Mouse (Mus musculus): ENCODE results near the gene Ralgapa2. TPM values are rescaled to one million over a fixed set of nuclear protein-coding genes. Genes with fewer than 3 reads are reported as not detected.

Gene Ralgapa2
- total and polyA plus RNA-seq, 3 experiments = 9.2 to 9.6 TPM; not detected in 1

DNA sequence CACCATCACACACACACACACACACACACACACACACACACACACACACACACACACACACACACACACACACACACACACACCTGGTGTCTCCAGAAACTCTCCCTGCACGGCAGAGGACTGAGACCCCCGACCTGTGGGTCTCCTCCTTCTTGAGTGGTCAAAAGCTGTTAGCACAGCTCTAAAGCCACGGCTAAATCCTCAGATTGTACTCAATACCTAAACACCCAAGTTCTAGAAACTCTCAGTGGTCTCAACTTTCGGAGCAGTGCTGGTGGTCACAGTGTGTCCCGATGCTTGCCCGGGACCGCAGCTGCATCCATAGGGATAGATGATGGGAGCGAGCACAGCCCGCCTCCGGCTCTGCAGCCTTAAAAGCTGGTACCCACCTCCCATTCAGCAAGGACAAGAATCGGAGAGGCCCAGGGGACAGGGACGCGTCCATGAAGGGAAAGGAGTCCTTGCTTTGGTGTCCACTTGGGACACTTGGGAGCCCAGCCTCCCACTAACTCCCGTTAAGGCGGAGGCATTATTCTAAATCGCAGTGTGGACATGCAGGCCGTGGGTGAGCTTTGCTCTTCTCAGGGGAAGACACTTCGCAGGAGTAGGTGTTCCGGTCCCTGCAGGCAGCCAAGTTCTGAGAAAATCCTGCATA is 293.1 kb downstream of the Ralgapa2 start:
- H3K4me1 ChIP-seq (ENCODE audit: control insufficient read depth in 1 of 2, insufficient read depth in 2 of 2, low read length in 2 of 2) = peaks cover 3 to 7% of the 10 kb centered on the region in 2 experiments
- no peak overlapping the region for H3K9ac ChIP-seq (ENCODE audit: control insufficient read depth, low read depth, low read length, poor library complexity, severe bottlenecking)
- no peaks in the 10 kb centered on the region for H3K79me2 ChIP-seq (ENCODE audit: control insufficient read depth, insufficient read depth, low read length, poor library complexity)
- no peak overlapping the region for H3K4me3 ChIP-seq (ENCODE audit: control insufficient read depth in 1 of 2, insufficient read depth in 1 of 2, low read depth in 2 of 2, low read length in 2 of 2)
- H3K27ac ChIP-seq (ENCODE audit: control insufficient read depth, low read depth, low read length) = no peak overlapping the region
- no peak for DNase-seq (ENCODE audit: low read depth, low spot score)
- TF ChIP-seq NRF1 (IDR thresholded peaks at IDR 0.05; ENCODE audit: insufficient read depth, low read depth, low read length, poor library complexity, severe bottlenecking) (no peak), TAL1 (IDR thresholded peaks at IDR 0.05; ENCODE audit: low read length) (no peak), E2F4 (IDR thresholded peaks at IDR 0.05; ENCODE audit: borderline replicate concordance, low read depth, low read length) (no peak), ETS1 (IDR thresholded peaks at IDR 0.05; ENCODE audit: low read depth, low read length) (no peak), MXI1 (IDR thresholded peaks at IDR 0.05; ENCODE audit: low read depth, low read length) (no peak), POLR2AphosphoS5 (IDR thresholded peaks at IDR 0.05; ENCODE audit: borderline replicate concordance, low read depth, low read length) (no peak), GABPA (IDR thresholded peaks at IDR 0.05; ENCODE audit: low read depth, low read length) (no peak), MAZ (IDR thresholded peaks at IDR 0.05; ENCODE audit: low read depth, low read length) (no peak), ZKSCAN1 (IDR thresholded peaks at IDR 0.05; ENCODE audit: low read depth, low read length) (no peak), TBP (IDR thresholded peaks at IDR 0.05; ENCODE audit: low read depth, low read length) (no peak), MAFK (IDR thresholded peaks at IDR 0.05; ENCODE audit: borderline replicate concordance, low read depth, low read length) (no peak), CHD1 (IDR thresholded peaks at IDR 0.05; ENCODE audit: low read depth, low read length) (no peak), USF2 (IDR thresholded peaks at IDR 0.05; ENCODE audit: borderline replicate concordance in 1 of 2, insufficient read depth in 1 of 2, low read depth in 1 of 2, low read length in 2 of 2) (no peak), SMC3 (IDR thresholded peaks at IDR 0.05; ENCODE audit: low read depth, low read length) (no peak), MYB (IDR thresholded peaks at IDR 0.05; ENCODE audit: low read depth, low read length) (no peak), HCFC1 (IDR thresholded peaks at IDR 0.05; ENCODE audit: low read depth, low read length) (no peak), MAX (IDR thresholded peaks at IDR 0.05; ENCODE audit: low read length) (no peak), TCF12 (IDR thresholded peaks at IDR 0.05; ENCODE audit: low read depth, low read length) (no peak)
- peaks cover 0 to 5% of the 10 kb centered on the region in 2 experiments; a peak in 1 of 4 replicates for H3K36me3 ChIP-seq (ENCODE audit: control insufficient read depth in 1 of 2, insufficient read depth in 2 of 2, low read length in 2 of 2)
- no peaks in the 10 kb centered on the region for H3K27me3 ChIP-seq (ENCODE audit: control insufficient read depth in 1 of 2, insufficient read depth in 2 of 2, low read length in 2 of 2)
- no peaks in the 10 kb centered on the region for H3K9me3 ChIP-seq (replicated peaks; ENCODE audit: insufficient read depth, low read length)

DNA sequence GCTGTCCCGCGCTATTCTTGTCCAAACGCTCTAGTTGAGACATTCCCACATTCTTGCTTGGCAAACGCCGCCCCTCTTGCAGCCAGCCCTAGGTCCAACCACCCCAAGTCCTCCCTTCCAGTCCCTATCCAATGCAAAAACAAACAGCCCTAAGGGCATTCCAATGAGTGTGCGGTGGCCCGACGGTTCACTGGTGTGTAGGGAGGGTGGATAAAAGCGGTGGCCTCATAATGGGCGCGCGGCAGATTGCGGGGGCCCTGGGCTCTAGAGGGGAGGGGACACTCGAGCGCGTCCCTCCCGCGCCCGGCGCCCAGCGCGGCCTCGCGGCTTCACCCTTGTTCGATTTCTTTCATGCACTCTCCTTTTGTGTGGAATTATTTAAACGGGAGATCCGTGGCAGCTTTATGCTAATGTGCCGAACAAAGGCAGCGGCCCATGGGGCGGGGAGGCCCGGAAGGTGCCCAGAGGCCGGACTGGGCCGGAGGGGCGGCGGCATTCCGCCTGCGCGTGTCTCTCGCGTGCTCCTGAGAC is 293.9 kb downstream of the Ralgapa2 start:
- Histone ChIP-seq H3K9ac (ENCODE audit: control insufficient read depth, low read depth, low read length, poor library complexity, severe bottlenecking) (no peak overlapping the region), H3K4me3 (ENCODE audit: control insufficient read depth in 1 of 2, insufficient read depth in 1 of 2, low read depth in 2 of 2, low read length in 2 of 2) (no peak overlapping the region), H3K4me1 (ENCODE audit: control insufficient read depth in 1 of 2, insufficient read depth in 2 of 2, low read length in 2 of 2) (peaks cover 3 to 10% of the 10 kb centered on the region in 2 experiments), H3K36me3 (ENCODE audit: control insufficient read depth in 1 of 2, insufficient read depth in 2 of 2, low read length in 2 of 2) (peaks cover 0 to 5% of the 10 kb centered on the region in 2 experiments; a peak in 1 of 4 replicates), H3K9me3 (replicated peaks; ENCODE audit: insufficient read depth, low read length) (no peaks in the 10 kb centered on the region), H3K27ac (ENCODE audit: control insufficient read depth, low read depth, low read length) (no peak overlapping the region), H3K27me3 (ENCODE audit: control insufficient read depth in 1 of 2, insufficient read depth in 2 of 2, low read length in 2 of 2) (no peaks in the 10 kb centered on the region), H3K79me2 (ENCODE audit: control insufficient read depth, insufficient read depth, low read length, poor library complexity) (no peaks in the 10 kb centered on the region)
- no peak for DNase-seq (ENCODE audit: low read depth, low spot score)
- TF ChIP-seq TCF12 (IDR thresholded peaks at IDR 0.05; ENCODE audit: low read depth, low read length) = no peak
- TF ChIP-seq MXI1 (IDR thresholded peaks at IDR 0.05; ENCODE audit: low read depth, low read length) = no peak
- TF ChIP-seq TBP (IDR thresholded peaks at IDR 0.05; ENCODE audit: low read depth, low read length) = no peak
- TF ChIP-seq TAL1 (IDR thresholded peaks at IDR 0.05; ENCODE audit: low read length) = no peak
- no peak for TF ChIP-seq ZNF384 (IDR thresholded peaks at IDR 0.05; ENCODE audit: low read depth, low read length)
- TF ChIP-seq POLR2AphosphoS2 (IDR thresholded peaks at IDR 0.05; ENCODE audit: low read length) = no peak
- TF ChIP-seq CHD1 (IDR thresholded peaks at IDR 0.05; ENCODE audit: low read depth, low read length) = no peak
- TF ChIP-seq MAFK (IDR thresholded peaks at IDR 0.05; ENCODE audit: borderline replicate concordance, low read depth, low read length) = no peak
- TF ChIP-seq CTCF (IDR thresholded peaks at IDR 0.05 in 2 of 3, conservative IDR thresholded peaks at IDR 0.05 in 1 of 3; ENCODE audit: control insufficient read depth in 1 of 3, insufficient read depth in 1 of 3, low read depth in 2 of 3, low read length in 3 of 3, poor library complexity in 1 of 3, severe bottlenecking in 1 of 3) = no peak
- no peak for TF ChIP-seq NRF1 (IDR thresholded peaks at IDR 0.05; ENCODE audit: insufficient read depth, low read depth, low read length, poor library complexity, severe bottlenecking)
- TF ChIP-seq HCFC1 (IDR thresholded peaks at IDR 0.05; ENCODE audit: low read depth, low read length) = no peak
- no peak for TF ChIP-seq USF2 (IDR thresholded peaks at IDR 0.05; ENCODE audit: borderline replicate concordance in 1 of 2, insufficient read depth in 1 of 2, low read depth in 1 of 2, low read length in 2 of 2)
- no peak for TF ChIP-seq RCOR1 (IDR thresholded peaks at IDR 0.05; ENCODE audit: low read depth, low read length)
- TF ChIP-seq MEF2A (IDR thresholded peaks at IDR 0.05; ENCODE audit: extremely low read depth, insufficient replicate concordance, low read depth, low read length, poor library complexity, severe bottlenecking) = no peak
- TF ChIP-seq JUND (IDR thresholded peaks at IDR 0.05; ENCODE audit: low read depth, low read length) = no peak
- TF ChIP-seq ELF1 (IDR thresholded peaks at IDR 0.05; ENCODE audit: low read depth, low read length) = no peak
- TF ChIP-seq GATA1 (IDR thresholded peaks at IDR 0.05; ENCODE audit: low read depth, low read length) = no peak
